Mouse (Mus musculus): ENCODE data around the gene Usp43.

Gene Usp43

DNA sequence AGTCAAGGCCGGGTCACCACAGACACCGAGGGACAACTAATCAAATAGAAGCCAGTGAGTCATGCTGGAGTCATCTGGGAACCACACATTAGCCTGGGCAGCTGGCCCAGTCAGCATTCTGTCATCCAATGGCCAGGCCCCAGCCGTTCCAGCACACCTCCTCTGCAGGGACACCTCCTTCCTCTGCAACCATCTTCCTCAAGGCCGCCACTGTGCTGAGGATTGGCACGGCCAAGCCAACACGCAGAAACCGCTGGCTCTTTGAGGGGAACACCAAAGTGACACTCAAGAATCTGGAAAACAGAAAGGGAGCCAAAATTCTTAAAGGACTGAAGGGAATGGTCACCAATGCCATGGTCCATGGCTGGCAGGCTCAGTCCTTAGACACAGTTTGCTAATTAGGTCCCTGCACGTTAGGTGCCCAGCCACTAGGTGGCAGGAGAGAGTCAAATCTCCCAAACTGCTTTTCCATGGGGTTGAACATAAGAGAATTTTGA lies 24.8 kb downstream of the Usp43 start:
- DNase-seq (ENCODE audit: low read depth, low spot score), result peak; percentile 30

DNA sequence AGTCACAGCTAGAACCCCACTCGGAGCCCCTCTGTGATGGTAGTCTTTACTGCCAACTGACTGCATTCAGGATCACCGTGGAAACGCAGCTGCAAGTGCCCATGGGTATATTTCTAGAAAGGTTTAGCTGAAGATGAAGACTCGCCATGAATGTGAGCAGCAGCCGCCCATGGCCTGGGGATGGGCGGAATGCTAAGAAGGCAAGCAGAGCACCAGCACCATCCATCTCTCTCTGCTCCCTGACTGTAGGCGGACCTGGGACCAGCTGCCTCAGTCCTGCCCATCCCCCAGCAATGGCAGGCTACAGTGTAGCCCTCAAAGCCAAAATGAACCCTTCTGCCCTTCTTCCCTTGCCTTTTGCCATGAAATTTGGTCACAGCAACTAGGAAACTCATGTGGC lies 26.3 kb downstream of the Usp43 start:
- no peak for DNase-seq (ENCODE audit: low read depth, low spot score)

DNA sequence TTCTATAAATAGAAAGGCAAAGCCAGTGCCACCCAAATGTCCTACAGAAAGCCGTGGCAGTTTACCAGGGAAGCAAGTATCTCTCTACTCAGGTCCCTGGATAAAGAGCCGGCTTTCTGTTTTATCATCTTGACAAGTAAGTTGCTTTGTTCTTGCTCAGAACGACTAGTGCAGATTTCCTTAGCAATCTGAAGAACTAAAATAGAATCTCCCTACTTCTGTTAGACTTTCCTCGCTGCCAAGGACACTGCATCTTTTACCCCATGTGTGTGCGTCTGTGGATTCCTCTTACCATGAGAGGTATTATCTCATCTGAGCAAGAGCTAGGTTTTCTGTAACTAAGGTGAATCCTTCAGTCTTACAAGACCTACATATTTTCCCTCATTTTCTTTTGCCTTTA lies 33.4 kb downstream of the Usp43 start:
- DNase-seq (ENCODE audit: low read depth, low spot score), result no peak

DNA sequence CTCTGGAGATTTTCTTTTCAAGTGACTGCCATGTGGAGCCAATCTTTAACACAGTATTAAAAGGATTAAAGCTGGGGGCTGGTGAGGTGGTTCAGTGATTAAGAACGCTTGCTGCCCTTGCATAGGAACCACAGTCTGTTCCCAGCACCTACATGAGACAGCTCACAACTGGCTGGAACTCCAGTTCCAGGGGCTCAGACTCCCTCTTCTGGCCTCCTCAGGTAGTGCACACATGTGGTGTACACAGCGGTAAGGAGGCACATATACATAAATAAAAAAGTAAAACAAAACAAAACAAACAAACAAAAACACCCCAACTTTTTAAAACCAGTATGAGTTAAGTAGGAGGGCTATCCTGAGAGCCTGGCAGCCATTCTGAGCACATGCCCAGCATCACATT lies 36.0 kb downstream of the Usp43 start:
- DNase-seq (ENCODE audit: low read depth, low spot score), result no peak

DNA sequence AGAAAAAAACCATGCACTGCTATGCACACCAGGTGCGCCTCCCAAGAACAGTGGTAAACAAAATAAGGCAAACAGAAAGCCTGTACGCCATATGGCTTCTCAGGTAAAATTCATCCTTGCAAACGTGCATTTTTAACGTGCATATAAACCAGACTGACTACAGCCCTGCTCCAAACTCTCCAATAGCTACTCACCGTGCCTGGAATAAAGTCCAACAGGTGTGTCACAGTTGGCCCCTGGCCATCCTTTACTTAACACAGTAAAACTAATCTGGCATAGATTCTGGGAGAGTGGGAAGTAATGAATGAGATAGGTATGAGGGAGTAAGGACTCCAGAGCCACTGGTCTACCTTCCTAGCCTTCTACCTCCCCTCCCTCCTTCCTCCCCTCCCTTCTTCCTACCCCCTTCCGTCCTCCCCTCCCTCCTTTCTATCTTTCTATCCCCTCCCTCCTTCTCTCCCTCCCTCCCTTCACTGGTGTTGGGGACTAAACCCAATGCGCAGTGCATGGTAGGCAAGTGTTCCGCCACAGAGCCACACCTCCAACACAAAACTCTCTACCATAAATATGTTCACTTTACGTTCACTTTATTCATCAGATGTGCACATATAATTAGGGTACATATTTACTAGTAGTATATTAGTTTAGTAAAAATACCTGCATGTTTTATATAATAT lies 56.3 kb downstream of the Usp43 start:
- DNase-seq (ENCODE audit: low read depth, low spot score), result no peak

DNA sequence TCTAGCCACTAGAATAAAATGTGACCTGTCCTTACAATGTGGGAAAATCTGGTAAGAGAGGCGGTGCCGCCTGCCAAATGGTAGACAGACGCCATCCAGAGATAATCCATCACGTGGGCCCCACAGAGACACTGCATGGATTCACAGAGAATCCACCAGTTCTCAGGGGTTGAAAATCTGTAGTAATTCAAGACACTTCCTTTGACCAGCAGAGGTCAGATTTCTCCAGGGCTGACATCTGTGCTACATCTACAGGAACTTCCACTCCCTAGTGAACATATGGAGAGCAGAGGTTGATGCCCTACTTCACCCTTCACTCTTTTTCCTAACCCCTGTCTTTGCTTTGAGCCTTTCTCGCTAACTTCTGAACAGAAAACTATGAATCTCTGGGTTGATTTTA lies 56.9 kb downstream of the Usp43 start:
- no peak for DNase-seq (ENCODE audit: low read depth, low spot score)

DNA sequence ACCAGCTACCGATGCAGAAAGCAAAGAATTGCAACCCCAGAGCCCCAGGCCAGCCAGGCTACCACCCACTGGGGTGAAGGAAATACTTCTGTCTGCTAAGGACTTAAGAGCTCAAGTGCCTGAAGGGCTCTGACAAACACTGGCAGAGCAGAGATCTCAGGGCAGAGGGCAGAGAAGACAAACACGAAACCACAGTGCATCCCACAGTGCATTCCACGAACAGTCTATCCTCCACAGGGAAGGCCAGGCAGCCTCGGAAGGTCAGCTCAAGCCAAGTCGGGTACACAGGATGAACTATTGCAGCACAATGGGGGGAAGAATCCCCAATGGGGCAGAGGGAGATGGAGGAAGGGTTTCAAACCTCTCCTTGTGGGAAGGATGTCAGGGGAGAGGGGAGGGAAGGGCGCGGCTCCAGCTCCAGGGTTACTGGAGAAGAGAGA lies 60.5 kb downstream of the Usp43 start:
- peak; percentile 8 for DNase-seq (ENCODE audit: low read depth, low spot score)

DNA sequence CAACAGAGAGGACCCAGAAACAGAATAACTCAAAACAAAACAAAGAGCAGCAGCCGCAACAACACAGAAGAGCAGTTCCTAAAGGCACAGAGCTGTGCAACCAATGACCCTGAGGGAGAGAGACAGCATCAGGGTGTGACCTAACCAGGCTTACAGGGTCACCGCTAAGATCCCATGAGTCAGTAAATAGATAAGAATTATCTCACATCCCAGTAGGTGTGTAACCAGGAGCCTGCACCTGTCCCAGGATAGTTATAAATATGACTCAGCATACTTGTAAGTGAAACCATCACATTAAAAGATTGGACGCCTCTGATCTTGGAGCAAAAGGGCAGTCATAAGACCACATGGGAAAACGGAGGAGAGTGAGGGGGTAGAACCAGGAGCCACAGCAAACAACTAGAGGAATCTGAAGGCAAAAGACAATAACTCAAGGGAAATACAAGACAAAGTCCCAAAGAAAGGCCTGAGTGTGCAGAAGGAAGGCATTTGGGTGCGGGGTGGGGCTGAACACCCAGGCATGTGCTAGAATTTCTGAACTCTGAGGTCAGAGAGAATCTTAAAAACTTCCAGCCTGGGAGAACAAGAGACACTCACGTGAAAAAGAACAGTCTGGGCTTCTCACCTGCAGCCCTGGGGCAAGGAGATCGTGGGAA lies 61.1 kb downstream of the Usp43 start:
- no peak for DNase-seq (ENCODE audit: low read depth, low spot score)

DNA sequence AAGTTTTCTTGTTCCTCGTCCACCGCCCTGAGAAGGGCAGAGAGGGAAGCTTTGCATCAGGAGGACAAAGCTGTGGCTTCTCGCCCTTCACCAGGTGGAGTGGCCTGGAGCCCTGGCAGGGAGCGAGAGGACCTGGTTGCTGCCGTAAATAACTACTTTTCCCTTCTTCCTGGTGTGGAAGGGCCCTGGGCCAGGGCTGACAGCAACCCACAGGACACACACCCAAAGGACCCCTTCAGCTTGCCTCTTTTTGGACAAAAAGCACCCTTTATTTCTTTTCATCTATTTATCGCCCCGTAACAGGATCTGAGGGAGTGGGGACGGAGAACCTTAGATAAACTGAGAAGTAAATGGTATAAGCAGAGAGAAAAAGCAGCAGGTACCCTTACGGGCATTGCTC lies 63.4 kb downstream of the Usp43 start:
- DNase-seq (ENCODE audit: low read depth, low spot score), result no peak

DNA sequence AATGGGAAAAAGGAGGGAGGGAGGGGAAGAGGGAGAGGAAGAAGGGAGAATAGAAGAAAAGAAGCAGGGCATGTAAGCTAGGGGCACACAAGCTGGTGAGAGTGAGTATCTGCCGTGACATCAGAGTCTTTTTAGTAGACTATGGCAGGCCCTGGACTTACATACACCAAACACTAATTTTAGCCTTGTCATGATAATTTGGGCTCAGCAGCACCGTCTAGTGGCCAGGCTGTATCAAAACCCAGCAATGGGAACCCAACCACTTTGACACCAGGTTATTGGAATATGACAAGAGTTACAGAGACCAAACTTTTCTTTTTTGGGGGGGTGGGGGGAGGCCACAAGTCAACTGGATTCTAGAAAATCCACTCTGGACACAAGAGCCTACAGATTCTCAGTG lies 66.9 kb downstream of the Usp43 start:
- no peak for DNase-seq (ENCODE audit: low read depth, low spot score)

DNA sequence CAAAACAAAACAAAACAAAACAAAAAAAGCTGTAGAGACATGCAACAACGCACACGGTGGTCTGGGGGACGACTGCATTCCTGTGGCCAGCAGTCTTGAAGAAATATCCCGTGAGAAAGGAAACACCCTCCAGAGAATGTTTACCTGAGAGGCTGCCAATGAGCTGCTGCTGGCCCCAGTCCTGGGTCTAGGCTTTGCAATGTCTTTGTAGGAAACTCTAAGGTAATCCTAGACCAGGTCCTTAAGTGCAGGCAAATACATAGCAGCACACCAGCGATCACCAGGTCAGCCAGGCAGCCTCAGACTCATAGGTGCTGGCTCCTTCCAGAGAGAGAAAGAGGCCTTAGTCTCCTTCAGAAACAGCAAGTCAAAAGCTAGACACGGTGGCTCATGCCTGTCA lies 68.0 kb downstream of the Usp43 start:
- DNase-seq (ENCODE audit: low read depth, low spot score), result no peak

DNA sequence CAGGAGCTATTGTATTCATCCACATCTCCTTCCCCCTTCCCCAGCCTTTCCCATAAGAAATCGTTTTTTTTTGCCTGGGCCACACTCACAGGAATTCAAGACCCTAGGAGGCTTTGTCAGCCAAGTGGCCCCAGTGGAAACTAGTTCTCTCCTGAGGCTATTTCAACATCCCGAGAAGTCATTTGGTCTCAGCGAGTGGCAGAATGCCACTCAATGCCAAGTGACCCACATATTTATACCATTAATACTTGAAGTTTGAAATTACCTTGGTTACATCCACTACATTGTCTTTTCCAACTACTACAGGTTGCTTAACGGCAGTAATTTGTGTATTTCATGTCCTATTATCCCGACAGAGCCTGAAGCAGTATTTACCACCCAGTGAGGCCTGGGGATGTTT lies 70.2 kb downstream of the Usp43 start:
- no peak for DNase-seq (ENCODE audit: low read depth, low spot score)

DNA sequence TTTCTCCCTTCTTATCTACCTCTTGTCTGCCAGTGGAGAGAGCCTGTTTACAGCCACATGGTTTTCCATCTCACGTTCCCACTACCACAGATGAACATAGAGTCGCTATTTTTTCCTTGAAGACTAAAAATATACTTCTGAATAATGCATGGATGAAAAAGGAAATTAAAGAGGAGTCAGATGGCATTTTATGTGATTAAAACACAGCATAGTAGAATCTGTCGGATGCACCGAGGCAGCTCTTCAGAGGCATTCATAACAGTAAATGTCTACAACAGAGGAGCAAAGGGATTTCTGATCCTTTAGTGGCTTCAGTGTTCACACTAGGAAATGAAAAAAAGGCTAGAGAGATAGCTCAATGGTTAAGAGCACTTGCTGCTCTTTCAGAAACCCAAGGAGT lies 76.8 kb downstream of the Usp43 start:
- DNase-seq (ENCODE audit: low read depth, low spot score), result no peak

DNA sequence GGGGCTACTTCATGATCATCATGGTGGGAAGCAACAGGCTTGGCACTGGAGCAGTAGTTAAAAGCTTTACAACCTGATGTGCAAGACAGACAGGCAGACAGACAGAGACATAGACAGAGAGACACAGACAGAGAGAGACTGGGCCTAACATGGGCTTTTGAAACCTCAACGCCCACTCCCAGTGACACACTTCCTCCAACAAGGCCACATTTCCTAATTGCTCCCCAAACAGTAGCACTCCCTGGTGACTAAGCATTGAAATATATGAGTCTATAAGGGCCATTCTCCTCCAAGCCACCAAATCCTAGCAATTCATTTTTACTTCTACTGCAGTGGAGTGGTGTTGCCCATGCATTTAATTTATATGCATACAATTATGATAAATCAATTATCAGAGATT lies 82.1 kb downstream of the Usp43 start:
- no peak for DNase-seq (ENCODE audit: low read depth, low spot score)

DNA sequence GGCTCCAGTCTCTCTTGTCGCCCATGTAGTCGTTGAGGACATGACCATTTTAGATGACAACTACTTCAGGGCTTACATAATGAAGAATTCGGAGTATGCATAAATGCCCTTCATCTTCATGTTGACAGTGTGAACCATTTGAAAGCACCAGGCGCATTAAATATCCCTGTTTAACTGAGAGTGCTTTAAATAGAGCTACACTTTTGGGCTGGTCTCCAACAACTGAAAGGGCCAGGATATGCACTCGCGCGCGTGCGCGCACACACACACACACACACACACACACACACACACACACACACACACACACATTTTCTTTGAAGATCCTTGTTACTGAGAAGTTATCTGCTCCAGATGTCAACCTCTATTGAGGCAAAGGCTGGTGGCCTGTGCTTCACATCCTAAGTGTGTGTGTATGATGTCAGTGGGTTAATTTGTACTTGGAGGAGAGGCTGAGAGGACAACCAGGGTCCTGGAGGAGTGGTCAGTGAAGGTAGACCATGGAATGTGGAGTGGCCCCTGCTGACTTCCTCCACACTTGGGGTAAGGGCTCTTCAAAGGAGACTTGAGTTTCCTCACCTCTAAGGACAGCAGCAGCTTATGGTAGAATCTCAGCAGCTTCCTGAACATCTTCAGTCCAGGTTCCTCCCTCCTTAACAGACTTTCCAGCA lies 86.4 kb downstream of the Usp43 start:
- no peak for DNase-seq (ENCODE audit: low read depth, low spot score)

DNA sequence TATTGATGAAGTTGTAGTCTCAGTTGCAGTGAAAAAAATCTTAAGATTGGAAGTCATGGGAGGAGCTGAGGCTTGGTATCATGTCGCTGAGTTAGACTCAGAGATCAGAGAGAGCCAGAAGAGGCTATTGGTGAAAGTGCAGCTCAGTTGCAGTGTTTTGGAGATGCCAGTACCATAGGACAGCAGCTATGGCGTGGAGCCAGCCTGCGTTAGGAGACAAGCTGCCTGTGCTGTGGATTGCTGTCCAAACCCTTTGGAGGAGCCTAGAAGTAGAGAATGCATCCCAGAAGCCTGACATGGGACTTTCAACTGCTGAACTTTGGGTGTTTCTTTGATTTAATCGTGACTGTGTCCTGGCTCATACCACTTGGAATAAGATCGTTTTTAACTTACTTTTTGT lies 90.1 kb downstream of the Usp43 start:
- no peak for DNase-seq (ENCODE audit: low read depth, low spot score)

DNA sequence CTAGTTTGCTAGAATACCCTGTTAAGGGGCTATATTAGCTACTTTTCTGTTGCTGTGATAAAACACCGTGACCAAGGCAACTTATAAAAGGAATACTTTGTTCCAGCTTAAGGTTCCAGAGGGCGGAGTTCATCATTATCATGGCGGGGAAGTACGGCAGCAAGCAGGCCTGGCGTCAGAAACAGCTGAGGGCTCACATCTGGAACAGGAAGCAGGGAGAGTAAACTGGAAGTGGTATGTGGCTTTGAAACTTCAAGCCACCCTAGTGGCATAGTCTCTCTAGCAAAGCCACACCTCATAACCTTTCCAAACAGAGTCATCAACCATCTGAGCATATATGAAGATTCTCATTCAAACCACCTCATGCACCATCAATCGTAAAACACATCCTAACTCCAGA lies 92.4 kb downstream of the Usp43 start:
- DNase-seq (ENCODE audit: low read depth, low spot score), result no peak

DNA sequence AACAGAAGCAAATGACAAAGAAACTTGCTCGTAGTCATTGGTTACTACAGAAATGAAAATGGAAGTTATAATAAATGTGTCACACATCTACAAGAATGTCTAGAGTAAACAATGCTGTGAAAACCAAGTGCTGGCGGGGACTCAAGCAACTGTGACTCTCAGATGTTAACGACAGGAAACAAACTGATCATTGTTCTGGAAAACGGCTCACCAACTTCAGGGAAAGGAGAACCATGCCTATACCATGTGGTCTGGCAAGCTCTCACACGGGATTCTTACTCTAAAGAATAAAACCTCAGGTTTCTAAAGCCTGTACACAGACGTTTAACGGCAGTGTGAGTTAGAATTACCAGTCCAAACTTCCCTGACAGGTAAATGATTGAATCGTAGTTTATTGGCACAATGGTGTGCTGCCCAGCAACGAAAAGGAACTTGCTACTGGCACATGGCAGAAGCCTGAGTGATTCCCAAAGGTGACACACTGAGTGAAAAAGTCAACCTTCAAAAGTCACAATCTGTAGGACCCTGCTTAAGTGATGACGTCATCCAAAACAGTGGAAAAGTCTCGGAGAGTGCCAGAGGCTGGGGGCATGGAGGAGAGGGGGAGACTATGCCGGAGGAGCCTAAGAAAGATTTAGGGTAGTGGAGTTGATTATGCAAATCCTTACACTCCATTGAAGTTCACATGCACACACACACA lies 93.4 kb downstream of the Usp43 start:
- DNase-seq (ENCODE audit: low read depth, low spot score), result no peak

DNA sequence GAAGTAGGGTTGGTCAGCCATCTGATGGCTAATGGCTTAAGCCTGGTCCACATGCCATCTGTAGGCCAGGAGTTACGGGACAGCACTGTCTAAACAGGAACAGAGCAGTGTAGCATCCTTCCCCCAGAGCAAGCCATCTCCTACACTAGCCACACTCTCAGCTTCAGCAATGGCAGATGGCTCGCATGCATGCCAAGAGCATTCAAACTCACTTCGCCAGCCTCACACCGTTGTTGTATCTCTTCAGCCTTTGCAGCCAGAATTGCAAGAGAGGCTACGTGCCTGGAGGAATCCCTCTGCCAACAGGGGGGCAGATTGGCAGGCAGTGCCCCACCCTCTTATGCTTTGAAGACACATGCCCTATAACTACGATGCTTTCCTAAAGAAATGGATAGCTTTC lies 100.4 kb downstream of the Usp43 start:
- DNase-seq (ENCODE audit: low read depth, low spot score), result no peak

DNA sequence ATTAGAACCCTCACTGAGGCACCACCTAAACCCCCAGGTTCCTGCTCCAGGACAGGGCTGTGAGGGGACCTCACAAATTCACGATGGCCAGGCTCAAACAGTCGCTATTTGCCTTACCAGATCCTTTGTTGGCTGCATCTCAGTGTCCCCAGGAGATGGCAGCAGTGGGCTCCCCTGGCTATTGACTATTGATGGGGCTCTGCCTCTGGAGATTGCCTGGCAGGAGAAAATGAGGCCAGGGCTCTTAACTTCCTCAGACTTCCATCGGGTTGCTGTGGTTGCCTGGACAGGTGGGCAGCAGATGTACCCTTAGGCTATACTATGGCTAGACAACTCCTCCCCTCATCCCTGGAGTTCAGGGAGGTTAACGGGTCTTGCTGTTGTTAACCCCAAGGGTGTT lies 101.7 kb downstream of the Usp43 start:
- DNase-seq (ENCODE audit: low read depth, low spot score), result no peak

DNA sequence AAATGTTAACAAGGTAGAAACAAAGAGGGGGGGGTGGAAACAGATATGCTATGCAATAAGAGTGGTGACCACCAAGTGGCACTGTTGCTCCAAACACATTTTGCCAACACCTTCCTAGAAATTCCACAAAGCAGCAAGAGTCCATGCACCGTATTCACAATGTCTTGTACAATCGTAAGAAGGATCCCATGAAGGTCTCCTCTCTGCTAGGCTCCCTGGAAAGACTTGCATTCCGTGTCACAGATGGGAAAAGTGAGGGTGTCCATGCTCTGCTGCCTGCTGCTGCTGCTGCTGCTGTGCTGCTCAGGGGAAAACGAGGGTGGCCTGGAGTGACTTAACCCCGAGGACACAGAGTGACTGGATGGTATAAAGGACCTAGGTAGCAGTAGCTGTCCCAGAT lies 102.3 kb downstream of the Usp43 start:
- DNase-seq (ENCODE audit: low read depth, low spot score), result no peak

DNA sequence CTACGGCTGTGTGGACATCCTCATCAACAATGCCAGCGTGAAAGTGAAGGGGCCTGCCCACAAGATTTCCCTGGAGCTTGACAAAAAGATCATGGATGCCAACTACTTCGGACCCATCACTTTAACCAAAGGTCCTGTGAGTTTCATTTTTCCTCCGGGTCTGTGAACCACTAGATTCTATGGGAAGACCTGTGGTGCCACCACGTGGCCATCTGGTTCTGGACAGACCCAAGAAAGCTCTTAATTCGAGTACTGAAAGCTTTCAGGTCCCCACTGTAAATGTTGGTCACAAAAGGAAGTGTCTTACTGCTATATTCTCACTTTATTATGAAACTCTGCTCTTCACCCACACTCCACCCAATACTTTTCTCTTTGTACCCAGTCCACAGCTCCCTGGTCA lies 110.4 kb downstream of the Usp43 start:
- DNase-seq (ENCODE audit: low read depth, low spot score), result no peak

All from CD4-positive helper T cell, adult 2 months (primary cell).